Mouse (Mus musculus): ENCODE data around the gene Rpap3. TPM values are rescaled to one million over a fixed set of nuclear protein-coding genes. Genes with fewer than 3 reads are reported as not detected.

Rpap3 gene
- polyA plus RNA-seq, 1 experiment: 16.4 TPM

DNA sequence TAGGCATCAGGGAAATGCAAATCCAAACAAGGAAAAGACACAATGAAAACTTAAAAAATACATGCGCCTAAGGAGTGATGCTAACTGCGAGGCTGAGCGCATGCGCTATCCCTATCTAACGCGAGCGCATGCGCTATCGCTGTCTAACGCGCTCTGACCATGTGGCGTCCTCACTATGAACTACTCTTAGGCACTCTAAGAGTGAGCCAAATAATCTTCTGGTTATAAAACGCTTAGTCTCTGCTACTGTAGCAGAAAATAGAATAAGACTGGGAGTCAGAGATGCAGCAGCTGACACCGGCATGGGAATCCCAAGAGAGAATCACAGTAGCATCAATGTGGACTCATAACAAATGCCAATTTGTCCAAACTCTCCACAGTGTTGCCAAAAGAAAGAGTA lies 48.2 kb downstream of the Rpap3 start:
- H3K36me3 ChIP-seq (ENCODE audit: control insufficient read depth, insufficient read depth): no peaks in the 10 kb centered on the region
- TF ChIP-seq CEBPB (IDR thresholded peaks at IDR 0.05; ENCODE audit: low read depth): no peak
- TF ChIP-seq MYOD1 (IDR thresholded peaks at IDR 0.05; ENCODE audit: control insufficient read depth, insufficient read length, low read depth): no peak
- TF ChIP-seq MYOG (IDR thresholded peaks at IDR 0.05; ENCODE audit: control insufficient read depth, extremely low read depth, insufficient read length): no peak
- no peak for TF ChIP-seq FOSL1 (IDR thresholded peaks at IDR 0.05; ENCODE audit: insufficient read depth, low read length, poor library complexity, severe bottlenecking)
- no peak for TF ChIP-seq MAX (IDR thresholded peaks at IDR 0.05)
- TF ChIP-seq USF1 (IDR thresholded peaks at IDR 0.05; ENCODE audit: low read depth): no peak
- TF ChIP-seq CTCF (IDR thresholded peaks at IDR 0.05; ENCODE audit: control insufficient read depth, insufficient read depth, insufficient read length): no peak
- no peaks in the 10 kb centered on the region for H3K79me2 ChIP-seq (ENCODE audit: control insufficient read depth, insufficient read depth)
- peaks cover 6% of the 10 kb centered on the region for H3K27me3 ChIP-seq (ENCODE audit: control insufficient read depth, insufficient read depth, insufficient read length)
- no peak overlapping the region for H3ac ChIP-seq (ENCODE audit: control insufficient read depth, insufficient read length, low read depth)
- H3K79me3 ChIP-seq (ENCODE audit: low read depth): no peaks in the 10 kb centered on the region
- H3K4me3 ChIP-seq (ENCODE audit: insufficient read depth, poor library complexity, severe bottlenecking): no peak overlapping the region

- H3K4me3 ChIP-seq (ENCODE audit: insufficient read depth, poor library complexity, severe bottlenecking): no peak overlapping the region
- TF ChIP-seq MYOG (IDR thresholded peaks at IDR 0.05; ENCODE audit: control insufficient read depth, extremely low read depth, insufficient read length): no peak
- TF ChIP-seq MAX (IDR thresholded peaks at IDR 0.05): no peak
- TF ChIP-seq CTCF (IDR thresholded peaks at IDR 0.05; ENCODE audit: control insufficient read depth, insufficient read depth, insufficient read length): no peak
- TF ChIP-seq FOSL1 (IDR thresholded peaks at IDR 0.05; ENCODE audit: insufficient read depth, low read length, poor library complexity, severe bottlenecking): no peak
- TF ChIP-seq USF1 (IDR thresholded peaks at IDR 0.05; ENCODE audit: low read depth): no peak
- TF ChIP-seq CEBPB (IDR thresholded peaks at IDR 0.05; ENCODE audit: low read depth): no peak
- TF ChIP-seq MYOD1 (IDR thresholded peaks at IDR 0.05; ENCODE audit: control insufficient read depth, insufficient read length, low read depth): no peak
- H3ac ChIP-seq (ENCODE audit: control insufficient read depth, insufficient read length, low read depth): no peak overlapping the region
- no peaks in the 10 kb centered on the region for H3K36me3 ChIP-seq (ENCODE audit: control insufficient read depth, insufficient read depth)
- peaks cover 4% of the 10 kb centered on the region for H3K27me3 ChIP-seq (ENCODE audit: control insufficient read depth, insufficient read depth, insufficient read length)
- no peaks in the 10 kb centered on the region for H3K79me3 ChIP-seq (ENCODE audit: low read depth)
- no peaks in the 10 kb centered on the region for H3K79me2 ChIP-seq (ENCODE audit: control insufficient read depth, insufficient read depth)
Observed at GRCm38 (mm10) chr15:97649726-97650125, 55.9 kb downstream of the Rpap3 start.

- no peak for TF ChIP-seq CTCF (IDR thresholded peaks at IDR 0.05; ENCODE audit: control insufficient read depth, insufficient read depth, insufficient read length)
- no peak for TF ChIP-seq MYOD1 (IDR thresholded peaks at IDR 0.05; ENCODE audit: control insufficient read depth, insufficient read length, low read depth)
- no peak for TF ChIP-seq CEBPB (IDR thresholded peaks at IDR 0.05; ENCODE audit: low read depth)
- TF ChIP-seq MAX (IDR thresholded peaks at IDR 0.05): no peak
- TF ChIP-seq FOSL1 (IDR thresholded peaks at IDR 0.05; ENCODE audit: insufficient read depth, low read length, poor library complexity, severe bottlenecking): no peak
- no peak for TF ChIP-seq USF1 (IDR thresholded peaks at IDR 0.05; ENCODE audit: low read depth)
- TF ChIP-seq MYOG (IDR thresholded peaks at IDR 0.05; ENCODE audit: control insufficient read depth, extremely low read depth, insufficient read length): no peak
- H3K79me3 ChIP-seq (ENCODE audit: low read depth): no peaks in the 10 kb centered on the region
- H3K4me3 ChIP-seq (ENCODE audit: insufficient read depth, poor library complexity, severe bottlenecking): no peak overlapping the region
- H3K36me3 ChIP-seq (ENCODE audit: control insufficient read depth, insufficient read depth): no peaks in the 10 kb centered on the region
- no peak overlapping the region for H3ac ChIP-seq (ENCODE audit: control insufficient read depth, insufficient read length, low read depth)
- peaks cover 8% of the 10 kb centered on the region for H3K27me3 ChIP-seq (ENCODE audit: control insufficient read depth, insufficient read depth, insufficient read length)
- H3K79me2 ChIP-seq (ENCODE audit: control insufficient read depth, insufficient read depth): no peaks in the 10 kb centered on the region
Observed at GRCm38 (mm10) chr15:97648176-97648575, 57.4 kb downstream of the Rpap3 start.

DNA sequence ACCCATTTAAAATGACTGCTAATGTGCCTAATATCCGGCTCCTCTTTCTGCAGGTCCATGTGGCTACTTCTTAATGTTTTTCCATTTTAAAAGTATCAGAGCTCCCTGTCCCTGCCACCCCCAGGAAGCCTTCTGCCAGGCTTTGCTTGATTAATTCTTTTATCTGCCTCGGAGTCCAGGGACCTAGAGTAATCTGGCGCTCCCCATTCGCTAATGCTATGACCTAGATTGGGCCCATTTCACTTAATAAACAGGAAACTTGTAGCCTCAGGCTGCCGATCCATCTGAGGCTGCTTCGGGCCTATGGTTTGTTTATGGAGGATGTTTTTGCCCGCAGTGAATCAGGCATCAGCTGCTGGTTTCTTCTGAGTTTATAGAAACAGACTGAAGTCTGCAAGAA lies 59.2 kb downstream of the Rpap3 start:
- Histone ChIP-seq H3ac (ENCODE audit: control insufficient read depth, insufficient read length, low read depth) (no peak overlapping the region), H3K4me3 (ENCODE audit: insufficient read depth, poor library complexity, severe bottlenecking) (no peak overlapping the region), H3K27me3 (ENCODE audit: control insufficient read depth, insufficient read depth, insufficient read length) (peaks cover 18% of the 10 kb centered on the region), H3K79me3 (ENCODE audit: low read depth) (no peaks in the 10 kb centered on the region), H3K79me2 (ENCODE audit: control insufficient read depth, insufficient read depth) (no peaks in the 10 kb centered on the region), H3K36me3 (ENCODE audit: control insufficient read depth, insufficient read depth) (no peaks in the 10 kb centered on the region)
- TF ChIP-seq CEBPB (IDR thresholded peaks at IDR 0.05; ENCODE audit: low read depth) (no peak), MYOD1 (IDR thresholded peaks at IDR 0.05; ENCODE audit: control insufficient read depth, insufficient read length, low read depth) (no peak), MAX (IDR thresholded peaks at IDR 0.05) (no peak), MYOG (IDR thresholded peaks at IDR 0.05; ENCODE audit: control insufficient read depth, extremely low read depth, insufficient read length) (no peak), CTCF (IDR thresholded peaks at IDR 0.05; ENCODE audit: control insufficient read depth, insufficient read depth, insufficient read length) (no peak), USF1 (IDR thresholded peaks at IDR 0.05; ENCODE audit: low read depth) (no peak), FOSL1 (IDR thresholded peaks at IDR 0.05; ENCODE audit: insufficient read depth, low read length, poor library complexity, severe bottlenecking) (no peak)

DNA sequence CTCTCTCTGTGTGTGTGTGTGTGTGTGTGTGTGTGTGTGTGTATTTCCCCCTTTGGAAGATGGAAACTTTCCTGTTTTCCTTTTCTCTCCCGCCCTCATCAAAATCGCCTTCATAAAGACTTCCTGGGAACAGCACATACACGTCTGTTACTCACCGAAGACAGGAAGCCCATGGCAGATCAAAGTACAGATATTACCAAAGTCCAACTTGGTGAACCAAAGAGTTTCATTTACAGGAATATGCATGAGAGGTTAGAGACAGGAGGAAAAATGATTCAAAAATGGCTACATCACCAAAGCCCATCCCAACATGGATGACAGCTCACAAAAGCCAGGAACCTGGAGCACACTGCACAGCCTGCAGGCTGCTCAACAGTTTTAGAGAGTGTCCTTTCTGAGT lies 61.6 kb downstream of the Rpap3 start:
- no peak overlapping the region for H3K4me3 ChIP-seq (ENCODE audit: insufficient read depth, poor library complexity, severe bottlenecking)
- TF ChIP-seq USF1 (IDR thresholded peaks at IDR 0.05; ENCODE audit: low read depth) (no peak), FOSL1 (IDR thresholded peaks at IDR 0.05; ENCODE audit: insufficient read depth, low read length, poor library complexity, severe bottlenecking) (no peak)
- no peaks in the 10 kb centered on the region for H3K79me3 ChIP-seq (ENCODE audit: low read depth)
- no peaks in the 10 kb centered on the region for H3K36me3 ChIP-seq (ENCODE audit: control insufficient read depth, insufficient read depth)
- H3K27me3 ChIP-seq (ENCODE audit: control insufficient read depth, insufficient read depth, insufficient read length): peaks cover 27% of the 10 kb centered on the region
- no peak overlapping the region for H3ac ChIP-seq (ENCODE audit: control insufficient read depth, insufficient read length, low read depth)
- H3K79me2 ChIP-seq (ENCODE audit: control insufficient read depth, insufficient read depth): no peaks in the 10 kb centered on the region

Other genes with a start within 250 kb of the Rpap3 start
- gene Endou, start 25.5 kb upstream of the Rpap3 start, polyA plus RNA-seq (2012; fragmentation: generic; extraction: Trizol): 0.04 TPM
- 0.88 TPM for gene Rapgef3, start 62.1 kb upstream of the Rpap3 start, polyA plus RNA-seq (2012; fragmentation: generic; extraction: Trizol)
- gene Slc48a1, start 72.7 kb upstream of the Rpap3 start, polyA plus RNA-seq (2012; fragmentation: generic; extraction: Trizol): 148 TPM
- gene Hdac7, start 138.7 kb upstream of the Rpap3 start, polyA plus RNA-seq (2012; fragmentation: generic; extraction: Trizol): 41.2 TPM
- gene Vdr, start 204.8 kb upstream of the Rpap3 start, polyA plus RNA-seq (2012; fragmentation: generic; extraction: Trizol): 3.0 TPM